Comparison of ENCODE assay signal across 9 mouse cellular contexts in the genomic region with DNA sequence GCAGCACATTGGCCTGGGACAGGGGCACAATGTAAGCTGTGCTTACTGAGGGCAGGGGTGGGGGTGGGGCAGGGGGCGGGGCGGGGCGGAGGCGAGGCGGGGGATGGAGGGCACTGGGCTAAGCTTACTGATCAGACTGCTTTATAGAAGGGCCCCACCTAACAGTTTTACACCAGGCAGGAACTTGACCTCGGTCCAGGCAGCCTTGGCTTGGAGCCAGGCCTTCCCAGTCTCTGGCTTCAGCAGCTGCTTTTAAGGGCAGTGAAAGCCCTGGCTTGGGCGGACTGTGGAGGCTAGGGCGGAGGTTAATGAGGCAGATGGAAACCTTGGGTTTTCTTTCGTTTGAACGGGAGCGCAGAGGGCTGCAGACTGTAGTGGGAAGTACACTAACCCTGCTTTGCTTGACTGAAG. TPM values are rescaled to one million over a fixed set of nuclear protein-coding genes. Genes with fewer than 3 reads are reported as not detected.
DNase-seq lines count a peak whose midpoint lies in the region; ATAC-seq and TF ChIP-seq lines count a peak whose summit lies in the region.
"Had no signal": no experiment of that assay in that cellular context is flagged by ENCODE, and none has a peak within 500 bp of the region (broad histone marks: within the 10 kb centered on the region; RNA-seq: fewer than 3 reads in every experiment).

No protein-coding gene starts in this region.

- TF ChIP-seq POLR2A in limb, embryonic 14.5 days (IDR thresholded peaks at IDR 0.05; ENCODE audit: borderline replicate concordance, extremely low read depth, insufficient read depth, insufficient read length): no peak

- peak overlapping the region; percentile 40 for H3K4me3 ChIP-seq in gastrocnemius, adult 2 months
- H3K4me3 ChIP-seq in hindbrain, embryonic 13.5 days: no peak overlapping the region
- no peak overlapping the region for H3K4me3 ChIP-seq in limb, embryonic 14.5 days (replicated peaks; ENCODE audit: low read length)
- H3K4me3 ChIP-seq in midbrain, embryonic 15.5 days: no peak overlapping the region

- no peak overlapping the region for H3K9ac ChIP-seq in hindbrain, embryonic 13.5 days
- 0 out of 2 replicates have a peak overlapping the region, but pooled peaks have one; percentile 31 for H3K9ac ChIP-seq in limb, embryonic 14.5 days (ENCODE audit: low read depth, low read length, severe bottlenecking)
- H3K9ac ChIP-seq in midbrain, embryonic 15.5 days: no peak overlapping the region

- peak overlapping the region; percentile 35; the same call in 1 of the 2 replicates for H3K27ac ChIP-seq in gastrocnemius, adult 2 months
- no peak overlapping the region for H3K27ac ChIP-seq in hindbrain, embryonic 13.5 days
- 0 out of 2 replicates have a peak overlapping the region, but pooled peaks have one; percentile 26 for H3K27ac ChIP-seq in limb, embryonic 14.5 days (replicated peaks; ENCODE audit: low read depth, low read length)
- no peak overlapping the region for H3K27ac ChIP-seq in midbrain, embryonic 15.5 days

- peak overlapping the region; percentile 23; the same call in 1 of the 2 replicates for H3K4me2 ChIP-seq in hindbrain, embryonic 13.5 days
- peak overlapping the region; percentile 26; the same call in 1 of the 2 replicates for H3K4me2 ChIP-seq in limb, embryonic 14.5 days (replicated peaks; ENCODE audit: low read depth, low read length, severe bottlenecking)
- no peak overlapping the region for H3K4me2 ChIP-seq in midbrain, embryonic 15.5 days

- peaks cover 19% of the 10 kb centered on the region for H3K4me1 ChIP-seq in hindbrain, embryonic 13.5 days (replicated peaks)
- H3K4me1 ChIP-seq in limb, embryonic 14.5 days (ENCODE audit: control insufficient read depth, insufficient read depth, low read length): peaks cover 35% of the 10 kb centered on the region
- peaks cover 13% of the 10 kb centered on the region for H3K4me1 ChIP-seq in midbrain, embryonic 15.5 days

- H3K36me3 ChIP-seq in hindbrain, embryonic 13.5 days: no peaks in the 10 kb centered on the region
- H3K36me3 ChIP-seq in limb, embryonic 14.5 days (ENCODE audit: control insufficient read depth, insufficient read depth, low read length): no peaks in the 10 kb centered on the region
- no peaks in the 10 kb centered on the region for H3K36me3 ChIP-seq in midbrain, embryonic 15.5 days (replicated peaks)

- H3K27me3 ChIP-seq in hindbrain, embryonic 13.5 days: peaks cover 30% of the 10 kb centered on the region
- no peaks in the 10 kb centered on the region for H3K27me3 ChIP-seq in limb, embryonic 14.5 days (ENCODE audit: control insufficient read depth, insufficient read depth, low read length)
- no peaks in the 10 kb centered on the region; the same call in 1 of the 2 replicates for H3K27me3 ChIP-seq in midbrain, embryonic 15.5 days (replicated peaks)
- H3K27me3 ChIP-seq: CH12.LX had no signal

- no peaks in the 10 kb centered on the region for H3K9me3 ChIP-seq in hindbrain, embryonic 13.5 days
- no peaks in the 10 kb centered on the region for H3K9me3 ChIP-seq in limb, embryonic 14.5 days (ENCODE audit: control insufficient read depth, low read length)
- no peaks in the 10 kb centered on the region for H3K9me3 ChIP-seq in midbrain, embryonic 15.5 days

- 3% methylated on average over 11 of the region's 11 CpGs for WGBS in hindbrain, embryonic 13.5 days
- WGBS in limb, embryonic 14.5 days: 7% methylated on average over 7 of the region's 11 CpGs
- WGBS in midbrain, embryonic 15.5 days: 4% methylated on average over 11 of the region's 11 CpGs

- DNase-seq in right cerebral cortex, postnatal 10 days (ENCODE audit: low spot score in 2 of 2): peak; percentile 63 to 74
- DNase-seq in right cerebral cortex, postnatal 36 days (ENCODE audit: low spot score in 2 of 2): no peak
- peak; percentile 82 for DNase-seq in gastrocnemius, adult 2 months
- peak; percentile 88 for DNase-seq in limb, embryonic 14.5 days (ENCODE audit: low spot score)
- DNase-seq in urinary bladder, postnatal 14 days (ENCODE audit: low spot score): peak; percentile 82
- no peak for DNase-seq in cerebellum, adult 11 months

- ATAC-seq in hindbrain, embryonic 13.5 days (ENCODE audit: low FRiP score): peak; percentile 57; the same call in 1 of the 2 replicates
- ATAC-seq in limb, embryonic 14.5 days (ENCODE audit: low FRiP score, low read depth): peak; percentile 81
- peak; percentile 67; the same call in 1 of the 2 replicates for ATAC-seq in midbrain, embryonic 15.5 days (replicated peaks)

- TF ChIP-seq CTCF in gastrocnemius, adult 2 months (IDR thresholded peaks at IDR 0.05): no peak

- intact Hi-C loops in gastrocnemius, adult 2 months (cut with DNase I): no loop called here

RNA-seq across cellular contexts. Expression of a gene that starts 37.0 kb away (rescaled TPM):
- under 1 TPM; 0.18 to 0.36 TPM for total RNA-seq in gastrocnemius, adult 2 months (2021)
- 0.97 and 1.0 TPM in 2 replicates for polyA plus RNA-seq in hindbrain, embryonic 13.5 days (2015; fragmentation: Nextera tagmentation; extraction: Ambion mirVana)
- 0.93 and 1.00 TPM in 2 replicates for polyA plus RNA-seq in limb, embryonic 14.5 days (2012; rRNA removed)
- 0.29 and 0.41 TPM in 2 replicates for polyA plus RNA-seq in limb, embryonic 14.5 days (2014; fragmentation: Nextera tagmentation; extraction: Ambion mirVana)
- polyA plus RNA-seq in midbrain, embryonic 15.5 days (2015; fragmentation: Nextera tagmentation; extraction: Ambion mirVana): 0.90 and 1.1 TPM in 2 replicates

RNA-seq across cellular contexts. Expression of a gene that starts 37.1 kb away (rescaled TPM):
- total RNA-seq in gastrocnemius, adult 2 months (2021): 10 to 100 TPM; 51.1 to 66.7 TPM
- polyA plus RNA-seq in hindbrain, embryonic 13.5 days (2015; fragmentation: Nextera tagmentation; extraction: Ambion mirVana): 34.3 and 34.9 TPM in 2 replicates
- polyA plus RNA-seq in limb, embryonic 14.5 days (2012; rRNA removed): 16.6 and 20.1 TPM in 2 replicates
- polyA plus RNA-seq in limb, embryonic 14.5 days (2014; fragmentation: Nextera tagmentation; extraction: Ambion mirVana): 29.5 and 29.8 TPM in 2 replicates
- polyA plus RNA-seq in midbrain, embryonic 15.5 days (2015; fragmentation: Nextera tagmentation; extraction: Ambion mirVana): 24.2 and 26.4 TPM in 2 replicates

RNA-seq across cellular contexts. Expression of a gene that starts 58.3 kb away (rescaled TPM):
- under 1 TPM; 0.31 to 0.61 TPM for total RNA-seq in gastrocnemius, adult 2 months (2021)
- 1.1 and 2.4 TPM in 2 replicates for polyA plus RNA-seq in hindbrain, embryonic 13.5 days (2015; fragmentation: Nextera tagmentation; extraction: Ambion mirVana)
- polyA plus RNA-seq in limb, embryonic 14.5 days (2012; rRNA removed): 5.5 TPM in 2 replicates
- polyA plus RNA-seq in limb, embryonic 14.5 days (2014; fragmentation: Nextera tagmentation; extraction: Ambion mirVana): 4.3 and 5.5 TPM in 2 replicates
- polyA plus RNA-seq in midbrain, embryonic 15.5 days (2015; fragmentation: Nextera tagmentation; extraction: Ambion mirVana): 0.62 and 0.98 TPM in 2 replicates

Comparison
In these comparisons a context has a peak if more than half of its experiments do, and no peak if none do; other contexts are left out.
1. DNase-seq: peak in right cerebral cortex, postnatal 10 days (2 of 2), gastrocnemius, adult 2 months (single experiment), limb, embryonic 14.5 days (single experiment) and urinary bladder, postnatal 14 days (single experiment); none in right cerebral cortex, postnatal 36 days (0 of 2) and cerebellum, adult 11 months (single experiment).
2. H3K27ac ChIP-seq: peak in gastrocnemius, adult 2 months (single experiment) and limb, embryonic 14.5 days (single experiment); none in hindbrain, embryonic 13.5 days (single experiment) and midbrain, embryonic 15.5 days (single experiment).
3. Peak in every context shown above with its lines, with median percentiles within 50 percentile points of each other: ATAC-seq.